Mouse (Mus musculus): ENCODE measurements around the gene Frem1. TPM values are rescaled to one million over a fixed set of nuclear protein-coding genes. Genes with fewer than 3 reads are reported as not detected.

The Frem1 gene
- polyA plus RNA-seq, 1 experiment = 0.48 TPM

GRCm38 (mm10) chr4:83032780-83033179 is 19.4 kb downstream of the Frem1 start:
- TF ChIP-seq POLR2A (IDR thresholded peaks at IDR 0.05; ENCODE audit: low read depth, low read length) (no peak), CTCF (IDR thresholded peaks at IDR 0.05; ENCODE audit: extremely low read depth, insufficient read length, insufficient replicate concordance, low read depth, low read length) (no peak)
- Histone ChIP-seq H3K36me3 (ENCODE audit: control insufficient read depth, insufficient read depth, low read length) (no peaks in the 10 kb centered on the region), H3K27me3 (ENCODE audit: control insufficient read depth, insufficient read depth, low read length) (no peaks in the 10 kb centered on the region), H3K27ac (ENCODE audit: insufficient read depth, low read depth, low read length) (no peak overlapping the region), H3K4me3 (ENCODE audit: low read depth, low read length) (no peak overlapping the region), H3K4me1 (ENCODE audit: control insufficient read depth, insufficient read depth, insufficient read length, low read length) (no peaks in the 10 kb centered on the region)
- WGBS = 75% methylated on average over 1 of the region's 1 CpGs

GRCm38 (mm10) chr4:83031591-83031990 is 20.5 kb downstream of the Frem1 start:
- WGBS = 64% methylated on average over 3 of the region's 3 CpGs

GRCm38 (mm10) chr4:83030097-83030496 is 22.0 kb downstream of the Frem1 start:
- WGBS = 70% methylated on average over 6 of the region's 6 CpGs

More at GRCm38 (mm10) chr4:83031591-83031990, 20.5 kb downstream of the Frem1 start:
- Histone ChIP-seq H3K4me3 (ENCODE audit: low read depth, low read length) (no peak overlapping the region), H3K4me1 (ENCODE audit: control insufficient read depth, insufficient read depth, insufficient read length, low read length) (no peaks in the 10 kb centered on the region), H3K36me3 (ENCODE audit: control insufficient read depth, insufficient read depth, low read length) (no peaks in the 10 kb centered on the region), H3K27me3 (ENCODE audit: control insufficient read depth, insufficient read depth, low read length) (no peaks in the 10 kb centered on the region), H3K27ac (ENCODE audit: insufficient read depth, low read depth, low read length) (no peak overlapping the region)
- no peak for TF ChIP-seq POLR2A (IDR thresholded peaks at IDR 0.05; ENCODE audit: low read depth, low read length)
- TF ChIP-seq CTCF (IDR thresholded peaks at IDR 0.05; ENCODE audit: extremely low read depth, insufficient read length, insufficient replicate concordance, low read depth, low read length) = no peak

DNA sequence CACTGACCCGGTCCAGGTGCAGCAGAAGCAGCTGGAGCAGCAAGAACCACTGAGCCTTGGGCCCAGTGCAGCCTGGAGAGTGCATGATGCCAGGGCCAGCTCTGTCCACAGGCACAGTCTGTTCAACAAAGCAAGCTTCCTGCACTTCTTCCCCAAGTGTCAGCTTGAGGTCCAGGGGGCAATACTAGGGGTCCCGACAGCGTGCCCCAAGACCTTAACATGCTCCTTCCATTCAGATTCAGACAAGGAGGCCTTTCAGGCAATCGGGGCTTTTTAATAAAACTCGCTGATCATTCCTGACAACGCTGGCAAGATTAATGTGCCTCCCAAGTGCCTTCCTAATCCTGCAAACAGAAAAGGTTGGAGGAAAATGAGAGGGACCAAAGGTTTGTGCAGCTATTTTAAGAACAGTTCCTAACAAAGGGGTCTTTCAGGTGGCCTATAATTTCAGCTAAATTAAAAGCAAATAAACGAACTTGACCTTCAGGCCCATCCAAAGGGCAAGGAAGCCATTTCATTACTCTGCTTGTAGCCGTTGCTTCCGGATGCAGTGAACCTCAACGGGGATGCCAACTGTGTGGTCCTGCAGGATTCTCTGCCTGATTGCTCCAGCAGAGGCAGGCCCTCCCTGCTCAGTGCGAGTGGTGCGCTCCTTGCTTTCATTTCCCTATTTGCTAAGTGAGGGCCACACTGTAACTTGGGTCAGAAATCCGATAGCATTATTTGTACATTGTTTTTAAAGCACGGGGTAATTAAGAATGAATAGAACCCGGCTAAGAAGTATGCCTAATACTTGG is 31.2 kb downstream of the Frem1 start:
- Histone ChIP-seq H3K36me3 (ENCODE audit: control insufficient read depth, insufficient read depth, low read length) (no peaks in the 10 kb centered on the region), H3K27ac (ENCODE audit: insufficient read depth, low read depth, low read length) (no peak overlapping the region), H3K4me3 (ENCODE audit: low read depth, low read length) (no peak overlapping the region), H3K4me1 (ENCODE audit: control insufficient read depth, insufficient read depth, insufficient read length, low read length) (no peaks in the 10 kb centered on the region), H3K27me3 (ENCODE audit: control insufficient read depth, insufficient read depth, low read length) (no peaks in the 10 kb centered on the region)
- TF ChIP-seq POLR2A (IDR thresholded peaks at IDR 0.05; ENCODE audit: low read depth, low read length) = no peak
- TF ChIP-seq CTCF (IDR thresholded peaks at IDR 0.05; ENCODE audit: extremely low read depth, insufficient read length, insufficient replicate concordance, low read depth, low read length) = no peak
- 44% methylated on average over 15 of the region's 15 CpGs for whole genome bisulfite sequencing

More at GRCm38 (mm10) chr4:83030097-83030496, 22.0 kb downstream of the Frem1 start:
- Histone ChIP-seq H3K4me1 (ENCODE audit: control insufficient read depth, insufficient read depth, insufficient read length, low read length) (no peaks in the 10 kb centered on the region), H3K27ac (ENCODE audit: insufficient read depth, low read depth, low read length) (no peak overlapping the region), H3K4me3 (ENCODE audit: low read depth, low read length) (no peak overlapping the region), H3K36me3 (ENCODE audit: control insufficient read depth, insufficient read depth, low read length) (no peaks in the 10 kb centered on the region), H3K27me3 (ENCODE audit: control insufficient read depth, insufficient read depth, low read length) (no peaks in the 10 kb centered on the region)
- TF ChIP-seq CTCF (IDR thresholded peaks at IDR 0.05; ENCODE audit: extremely low read depth, insufficient read length, insufficient replicate concordance, low read depth, low read length) (no peak), POLR2A (IDR thresholded peaks at IDR 0.05; ENCODE audit: low read depth, low read length) (no peak)

DNA sequence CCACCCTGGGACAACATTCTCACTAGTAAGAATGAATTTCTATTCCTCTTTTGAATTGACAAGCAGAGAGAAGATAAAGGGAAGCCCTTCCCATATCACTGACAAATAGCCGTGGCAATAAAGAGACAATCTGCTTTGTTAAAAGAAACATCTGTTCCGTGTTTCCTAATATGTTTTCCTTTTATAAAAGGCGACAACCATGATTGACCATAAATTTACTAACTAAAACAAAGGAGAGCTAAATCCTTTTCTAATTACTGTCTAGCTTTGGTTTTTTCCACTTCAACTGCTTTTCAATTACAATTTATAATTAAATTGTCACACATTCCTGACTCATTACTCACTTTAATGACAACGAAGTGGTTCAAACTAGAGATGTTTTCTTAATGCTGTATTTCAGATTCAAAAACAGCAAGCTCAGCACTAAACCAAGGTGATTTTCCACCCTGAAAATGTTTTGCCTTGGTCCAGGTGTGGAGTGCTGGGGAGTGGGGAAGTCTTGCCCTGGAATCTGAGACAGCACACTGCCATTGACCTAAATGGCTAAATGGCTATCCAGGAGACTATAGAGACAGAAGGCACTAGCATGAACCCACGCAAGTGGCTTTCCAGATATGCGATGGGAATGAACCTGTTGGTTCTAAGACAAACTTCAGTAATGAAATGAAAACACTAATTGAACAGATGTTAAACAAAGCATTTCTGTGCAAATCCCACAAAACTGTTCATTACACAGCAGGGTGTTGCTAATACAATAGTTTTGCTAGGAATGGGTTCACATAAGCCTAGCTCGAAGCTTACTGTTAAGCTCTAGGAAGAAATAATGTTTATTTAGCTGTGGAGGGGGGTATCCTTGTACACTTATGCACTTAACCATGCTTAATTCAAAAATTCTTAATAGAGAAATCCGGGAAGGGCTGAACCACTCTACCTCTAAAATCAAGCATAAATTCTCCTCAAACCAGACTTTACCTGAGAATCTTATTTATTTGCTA is 33.7 kb downstream of the Frem1 start:
- Histone ChIP-seq H3K27ac (ENCODE audit: insufficient read depth, low read depth, low read length) (no peak overlapping the region), H3K4me3 (ENCODE audit: low read depth, low read length) (no peak overlapping the region), H3K4me1 (ENCODE audit: control insufficient read depth, insufficient read depth, insufficient read length, low read length) (no peaks in the 10 kb centered on the region), H3K36me3 (ENCODE audit: control insufficient read depth, insufficient read depth, low read length) (no peaks in the 10 kb centered on the region), H3K27me3 (ENCODE audit: control insufficient read depth, insufficient read depth, low read length) (no peaks in the 10 kb centered on the region)
- WGBS = 69% methylated on average over 8 of the region's 8 CpGs
- no peak for TF ChIP-seq POLR2A (IDR thresholded peaks at IDR 0.05; ENCODE audit: low read depth, low read length)
- no peak for TF ChIP-seq CTCF (IDR thresholded peaks at IDR 0.05; ENCODE audit: extremely low read depth, insufficient read length, insufficient replicate concordance, low read depth, low read length)

- 56% methylated on average over 2 of the region's 2 CpGs for WGBS
- Histone ChIP-seq H3K36me3 (ENCODE audit: control insufficient read depth, insufficient read depth, low read length) (no peaks in the 10 kb centered on the region), H3K4me3 (ENCODE audit: low read depth, low read length) (no peak overlapping the region), H3K27me3 (ENCODE audit: control insufficient read depth, insufficient read depth, low read length) (no peaks in the 10 kb centered on the region), H3K4me1 (ENCODE audit: control insufficient read depth, insufficient read depth, insufficient read length, low read length) (no peaks in the 10 kb centered on the region), H3K27ac (ENCODE audit: insufficient read depth, low read depth, low read length) (no peak overlapping the region)
- TF ChIP-seq POLR2A (IDR thresholded peaks at IDR 0.05; ENCODE audit: low read depth, low read length) (no peak), CTCF (IDR thresholded peaks at IDR 0.05; ENCODE audit: extremely low read depth, insufficient read length, insufficient replicate concordance, low read depth, low read length) (no peak)
These were observed 37.6 kb downstream of the Frem1 start for GRCm38 (mm10) chr4:83014538-83014937.

DNA sequence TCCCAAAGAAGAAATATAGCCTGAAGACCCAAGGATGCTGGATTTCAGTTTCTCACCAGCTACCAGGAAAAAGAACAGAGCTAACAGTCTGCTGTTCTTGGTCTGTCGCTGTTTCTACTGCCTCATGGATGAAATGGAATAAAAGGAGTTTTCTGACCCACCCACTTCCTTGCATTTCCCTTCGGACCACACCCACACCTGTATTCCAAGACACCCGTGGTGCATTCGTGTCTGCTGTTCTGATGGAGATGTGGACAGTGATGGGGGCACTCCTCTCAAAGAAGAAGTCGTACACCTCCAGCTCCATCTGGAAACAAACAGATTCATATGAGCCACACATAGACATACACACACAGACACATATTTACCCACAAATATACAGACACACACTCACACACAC is 48.1 kb downstream of the Frem1 start:
- 78% methylated on average over 5 of the region's 5 CpGs for WGBS
- TF ChIP-seq POLR2A (IDR thresholded peaks at IDR 0.05; ENCODE audit: low read depth, low read length) (no peak), CTCF (IDR thresholded peaks at IDR 0.05; ENCODE audit: extremely low read depth, insufficient read length, insufficient replicate concordance, low read depth, low read length) (no peak)
- no peak overlapping the region for H3K27ac ChIP-seq (ENCODE audit: insufficient read depth, low read depth, low read length)
- H3K4me3 ChIP-seq (ENCODE audit: low read depth, low read length) = no peak overlapping the region
- no peaks in the 10 kb centered on the region for H3K27me3 ChIP-seq (ENCODE audit: control insufficient read depth, insufficient read depth, low read length)
- H3K4me1 ChIP-seq (ENCODE audit: control insufficient read depth, insufficient read depth, insufficient read length, low read length) = no peaks in the 10 kb centered on the region
- H3K36me3 ChIP-seq (ENCODE audit: control insufficient read depth, insufficient read depth, low read length) = no peaks in the 10 kb centered on the region
